Mouse (Mus musculus): ENCODE measurements around the gene Sult4a1. TPM values are rescaled to one million over a fixed set of nuclear protein-coding genes. Genes with fewer than 3 reads are reported as not detected.

Gene Sult4a1
- polyA plus RNA-seq, 1 experiment from 2014 or later, result 42.1 TPM

GRCm38 (mm10) chr15:84065701-84066100, 39.9 kb downstream of the Sult4a1 start:
- H3K4me2 ChIP-seq (replicated peaks), result no peak overlapping the region
- no peaks in the 10 kb centered on the region for H3K36me3 ChIP-seq
- H3K4me1 ChIP-seq (replicated peaks), result peaks cover 26% of the 10 kb centered on the region
- H3K27ac ChIP-seq, result no peak overlapping the region
- no peak overlapping the region for H3K4me3 ChIP-seq (replicated peaks)
- WGBS, result 64% methylated on average over 4 of the region's 4 CpGs
- peaks cover 47% of the 10 kb centered on the region for H3K27me3 ChIP-seq
- H3K9ac ChIP-seq (replicated peaks), result no peak overlapping the region
- H3K9me3 ChIP-seq, result peaks cover 5% of the 10 kb centered on the region; the same call in 1 of the 2 replicates
- ATAC-seq, result no peak

DNA sequence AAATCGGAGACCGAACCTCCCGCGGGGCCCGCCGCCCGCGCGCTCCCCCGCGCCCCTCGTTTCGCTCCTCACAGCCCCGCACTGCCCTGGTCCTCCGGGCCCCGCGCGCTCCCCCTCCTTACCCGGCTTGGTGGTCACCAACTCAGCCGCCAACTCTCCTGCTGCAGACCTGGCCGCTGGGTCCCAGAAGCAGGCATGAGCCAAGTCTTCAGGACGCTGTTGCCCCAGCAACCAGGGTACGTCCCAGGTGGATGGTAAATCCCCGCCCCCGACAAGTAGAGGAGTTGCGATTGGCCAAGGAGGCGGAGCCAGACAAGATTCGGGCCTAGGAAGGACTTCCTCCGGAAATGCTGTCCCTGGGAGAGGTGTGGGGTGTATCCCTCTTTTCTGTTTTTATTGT, 40.4 kb downstream of the Sult4a1 start, which contains the start of gene Efcab6:
Gene Efcab6 (minus strand): TSS at position 240 of the 400 bp plus-strand sequence.
- peaks cover 5% of the 10 kb centered on the region; the same call in 1 of the 2 replicates for H3K9me3 ChIP-seq
- H3K27ac ChIP-seq, result no peak within 1 kb of the TSS
- peak within 1 kb of the TSS; percentile 68 for H3K4me2 ChIP-seq (replicated peaks)
- ATAC-seq, result peak; percentile 87
- peaks cover 23% of the 10 kb centered on the region for H3K4me1 ChIP-seq (replicated peaks)
- peak within 1 kb of the TSS; percentile 40 for H3K4me3 ChIP-seq (replicated peaks)
- 1% methylated on average over 29 of the region's 29 CpGs for WGBS
- H3K9ac ChIP-seq (replicated peaks), result 0 out of 2 replicates have a peak within 1 kb of the TSS, but pooled peaks have one; percentile 41
- peaks cover 41% of the 10 kb centered on the region for H3K27me3 ChIP-seq
- H3K36me3 ChIP-seq, result no peaks in the 10 kb centered on the region

DNA sequence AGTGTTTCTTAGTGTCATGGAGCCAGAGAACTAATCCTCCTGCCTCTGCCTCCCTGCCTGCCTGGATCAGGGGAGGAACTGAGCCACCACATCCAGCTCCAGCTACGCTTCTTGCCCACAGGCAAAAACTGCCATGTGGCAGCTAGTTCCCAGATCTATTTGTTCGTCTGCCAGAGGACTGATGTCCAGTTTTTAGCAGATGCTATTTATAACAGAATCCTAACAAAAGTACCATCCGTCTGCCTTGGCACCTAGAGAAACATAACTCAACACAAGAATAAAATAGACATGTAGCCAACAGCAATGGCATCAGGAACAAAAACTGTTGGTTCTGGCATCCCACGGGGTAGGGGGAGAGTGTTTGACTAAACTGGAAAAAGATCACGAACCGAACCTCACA, 46.7 kb downstream of the Sult4a1 start:
- Histone ChIP-seq H3K4me3 (replicated peaks) (no peak overlapping the region), H3K4me2 (replicated peaks) (no peak overlapping the region), H3K9ac (replicated peaks) (no peak overlapping the region), H3K36me3 (no peaks in the 10 kb centered on the region), H3K27me3 (peaks cover 19% of the 10 kb centered on the region), H3K9me3 (no peaks in the 10 kb centered on the region), H3K27ac (no peak overlapping the region), H3K4me1 (replicated peaks) (no peaks in the 10 kb centered on the region)
- ATAC-seq, result no peak
- WGBS, result 82% methylated on average over 6 of the region's 6 CpGs

GRCm38 (mm10) chr15:84056083-84056482, 49.5 kb downstream of the Sult4a1 start:
- ATAC-seq, result no peak
- Histone ChIP-seq H3K9ac (replicated peaks) (no peak overlapping the region), H3K27ac (no peak overlapping the region), H3K36me3 (no peaks in the 10 kb centered on the region), H3K9me3 (no peaks in the 10 kb centered on the region), H3K4me1 (replicated peaks) (peaks cover 4% of the 10 kb centered on the region; the same call in 1 of the 2 replicates), H3K4me3 (replicated peaks) (no peak overlapping the region), H3K27me3 (peaks cover 16% of the 10 kb centered on the region), H3K4me2 (replicated peaks) (no peak overlapping the region)
- WGBS, result 70% methylated on average over 5 of the region's 5 CpGs

DNA sequence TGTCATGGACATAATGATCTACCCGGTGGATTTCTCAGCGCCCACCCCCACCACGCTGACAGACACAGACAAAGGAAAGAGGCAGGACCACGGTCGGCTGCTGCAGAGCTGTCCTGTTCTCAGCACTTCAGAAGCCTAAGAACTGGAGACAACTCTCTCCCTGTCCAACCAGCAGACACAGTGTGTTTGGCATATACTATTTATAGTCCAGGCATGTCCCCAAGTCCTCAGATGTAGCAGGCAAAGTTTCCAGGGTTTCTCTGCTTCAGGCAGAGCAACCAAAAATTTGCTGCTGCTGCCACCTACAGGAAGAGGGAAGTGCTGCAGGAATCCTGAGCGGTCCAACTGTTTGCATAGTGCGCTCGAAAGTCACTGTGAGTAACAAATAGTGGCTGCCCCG, 51.7 kb downstream of the Sult4a1 start:
- no peak overlapping the region for H3K4me2 ChIP-seq (replicated peaks)
- H3K36me3 ChIP-seq, result no peaks in the 10 kb centered on the region
- 36% methylated on average over 9 of the region's 9 CpGs for WGBS
- peaks cover 4% of the 10 kb centered on the region; the same call in 1 of the 2 replicates for H3K4me1 ChIP-seq (replicated peaks)
- H3K9ac ChIP-seq (replicated peaks), result no peak overlapping the region
- no peaks in the 10 kb centered on the region for H3K9me3 ChIP-seq
- H3K4me3 ChIP-seq (replicated peaks), result no peak overlapping the region
- H3K27me3 ChIP-seq, result peaks cover 16% of the 10 kb centered on the region
- ATAC-seq, result peak; percentile 88
- no peak overlapping the region for H3K27ac ChIP-seq

DNA sequence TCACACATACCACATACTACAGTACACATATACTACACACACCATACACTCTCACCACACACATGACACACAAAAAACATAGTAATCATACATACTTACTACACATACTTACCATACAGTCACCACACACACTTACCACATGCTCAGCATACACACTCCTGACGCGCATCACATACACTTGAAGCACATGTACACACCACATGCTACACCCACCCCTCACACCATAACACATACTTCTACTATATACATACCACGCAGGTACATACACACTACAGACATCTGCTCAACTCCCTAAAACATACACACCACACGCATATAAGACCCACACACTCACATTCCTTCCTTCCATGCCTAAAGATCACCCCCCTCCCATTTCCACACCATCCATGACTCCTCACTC, 52.3 kb downstream of the Sult4a1 start:
- Histone ChIP-seq H3K4me3 (replicated peaks) (no peak overlapping the region), H3K36me3 (no peaks in the 10 kb centered on the region), H3K4me1 (replicated peaks) (peaks cover 4% of the 10 kb centered on the region; the same call in 1 of the 2 replicates), H3K9ac (replicated peaks) (no peak overlapping the region), H3K27ac (no peak overlapping the region), H3K4me2 (replicated peaks) (no peak overlapping the region), H3K9me3 (no peaks in the 10 kb centered on the region), H3K27me3 (peaks cover 16% of the 10 kb centered on the region)
- peak; percentile 53 for ATAC-seq
- WGBS, result 95% methylated on average over 4 of the region's 4 CpGs

GRCm38 (mm10) chr15:84052390-84052789, 53.2 kb downstream of the Sult4a1 start:
- H3K4me1 ChIP-seq (replicated peaks), result peaks cover 4% of the 10 kb centered on the region; the same call in 1 of the 2 replicates
- no peaks in the 10 kb centered on the region for H3K36me3 ChIP-seq
- 87% methylated on average over 9 of the region's 9 CpGs for WGBS
- H3K4me3 ChIP-seq (replicated peaks), result no peak overlapping the region
- H3K27ac ChIP-seq, result no peak overlapping the region
- H3K4me2 ChIP-seq (replicated peaks), result no peak overlapping the region
- peaks cover 16% of the 10 kb centered on the region for H3K27me3 ChIP-seq
- no peak for ATAC-seq
- no peaks in the 10 kb centered on the region for H3K9me3 ChIP-seq
- H3K9ac ChIP-seq (replicated peaks), result no peak overlapping the region

DNA sequence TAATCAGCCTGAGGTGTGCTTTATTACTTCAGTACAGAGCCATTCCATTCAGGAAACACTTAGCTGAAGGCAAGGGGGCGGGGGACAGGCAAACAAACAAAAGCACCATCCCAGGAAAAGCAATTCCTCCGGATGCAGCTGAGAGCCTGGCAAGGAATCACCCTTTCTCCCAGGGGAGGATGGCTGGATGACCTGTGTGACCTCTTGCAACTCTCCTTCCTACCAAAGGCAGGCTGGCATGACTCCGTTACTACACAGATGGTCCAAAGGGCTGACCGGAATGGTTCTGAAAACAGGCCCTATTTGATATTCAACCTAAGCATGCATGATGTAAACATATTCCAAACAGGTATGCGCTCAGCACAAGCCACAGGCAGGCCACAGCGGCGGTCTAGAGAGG, 56.0 kb downstream of the Sult4a1 start:
- WGBS, result 73% methylated on average over 7 of the region's 7 CpGs
- peaks cover 4% of the 10 kb centered on the region; the same call in 1 of the 2 replicates for H3K4me1 ChIP-seq (replicated peaks)
- no peak overlapping the region for H3K4me2 ChIP-seq (replicated peaks)
- H3K9ac ChIP-seq (replicated peaks), result no peak overlapping the region
- H3K9me3 ChIP-seq, result no peaks in the 10 kb centered on the region
- ATAC-seq, result no peak
- H3K27me3 ChIP-seq, result peaks cover 5% of the 10 kb centered on the region
- no peak overlapping the region for H3K27ac ChIP-seq
- H3K4me3 ChIP-seq (replicated peaks), result no peak overlapping the region
- H3K36me3 ChIP-seq, result no peaks in the 10 kb centered on the region

- Histone ChIP-seq H3K9ac (replicated peaks) (no peak overlapping the region), H3K4me2 (replicated peaks) (no peak overlapping the region), H3K9me3 (0 out of 2 replicates have a peak, but pooled peaks cover 4% of the 10 kb centered on the region), H3K27ac (no peak overlapping the region), H3K4me1 (replicated peaks) (no peaks in the 10 kb centered on the region), H3K4me3 (replicated peaks) (no peak overlapping the region), H3K36me3 (no peaks in the 10 kb centered on the region), H3K27me3 (no peaks in the 10 kb centered on the region)
- ATAC-seq, result no peak
- WGBS, result 91% methylated on average over 6 of the region's 6 CpGs
Measured at GRCm38 (mm10) chr15:84045562-84045961, 60.0 kb downstream of the Sult4a1 start.

DNA sequence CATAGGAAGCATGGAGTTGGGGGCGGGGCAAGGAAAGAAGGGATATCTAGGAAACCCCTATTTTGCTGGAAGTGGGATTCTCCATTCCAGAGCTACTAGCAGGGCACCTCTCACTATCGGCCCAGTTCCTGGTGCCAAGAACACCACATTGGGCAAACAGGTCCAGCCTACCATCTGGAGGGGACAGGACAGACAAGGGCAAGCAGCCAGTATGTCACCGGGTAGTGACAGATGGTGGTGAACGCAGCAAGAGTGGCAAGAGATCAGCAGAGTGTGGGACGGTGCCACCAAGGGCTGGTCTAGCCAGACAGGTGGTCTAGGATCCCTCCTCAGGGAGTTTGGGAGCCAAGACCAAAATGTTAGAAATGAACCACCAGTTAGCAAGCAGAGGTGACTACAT, 68.5 kb downstream of the Sult4a1 start:
- no peak overlapping the region for H3K9ac ChIP-seq (replicated peaks)
- H3K27me3 ChIP-seq, result no peaks in the 10 kb centered on the region
- no peak overlapping the region for H3K4me2 ChIP-seq (replicated peaks)
- H3K27ac ChIP-seq, result no peak overlapping the region
- no peaks in the 10 kb centered on the region for H3K4me1 ChIP-seq (replicated peaks)
- no peaks in the 10 kb centered on the region for H3K9me3 ChIP-seq
- ATAC-seq, result no peak
- 89% methylated on average over 5 of the region's 5 CpGs for WGBS
- no peak overlapping the region for H3K4me3 ChIP-seq (replicated peaks)
- H3K36me3 ChIP-seq, result no peaks in the 10 kb centered on the region

Other genes with a start within 250 kb of the Sult4a1 start
- 0.57 and 0.85 TPM in 2 replicates for gene Efcab6, start 40.4 kb downstream of the Sult4a1 start, polyA plus RNA-seq (2015; fragmentation: Nextera tagmentation; extraction: Ambion mirVana)
- not detected in 2 replicates for gene Pnpla5, start 17.4 kb upstream of the Sult4a1 start, polyA plus RNA-seq (2015; fragmentation: Nextera tagmentation; extraction: Ambion mirVana)
- gene Pnpla3, start 62.1 kb upstream of the Sult4a1 start, polyA plus RNA-seq (2015; fragmentation: Nextera tagmentation; extraction: Ambion mirVana), result 4.1 and 4.5 TPM in 2 replicates
- gene Samm50, start 86.5 kb upstream of the Sult4a1 start, polyA plus RNA-seq (2015; fragmentation: Nextera tagmentation; extraction: Ambion mirVana), result 83.1 and 85.9 TPM in 2 replicates
- 4.7 and 6.2 TPM in 2 replicates for gene Parvb, start 126.3 kb upstream of the Sult4a1 start, polyA plus RNA-seq (2015; fragmentation: Nextera tagmentation; extraction: Ambion mirVana)
- gene Parvg, start 218.3 kb upstream of the Sult4a1 start, polyA plus RNA-seq (2015; fragmentation: Nextera tagmentation; extraction: Ambion mirVana), result 0.59 and 0.78 TPM in 2 replicates

Data from midbrain, embryonic 13.5 days (tissue).